Mouse (Mus musculus) ZHBTc4 (cell line): ENCODE data around the gene Nkiras2.

Experiments
- DNase-seq: peaks from one replicate; pipeline ENCODE4 v3.0.0-alpha.2; 2011; ENCODE audit warnings: low read depth, low spot score

Gene Nkiras2

DNA sequence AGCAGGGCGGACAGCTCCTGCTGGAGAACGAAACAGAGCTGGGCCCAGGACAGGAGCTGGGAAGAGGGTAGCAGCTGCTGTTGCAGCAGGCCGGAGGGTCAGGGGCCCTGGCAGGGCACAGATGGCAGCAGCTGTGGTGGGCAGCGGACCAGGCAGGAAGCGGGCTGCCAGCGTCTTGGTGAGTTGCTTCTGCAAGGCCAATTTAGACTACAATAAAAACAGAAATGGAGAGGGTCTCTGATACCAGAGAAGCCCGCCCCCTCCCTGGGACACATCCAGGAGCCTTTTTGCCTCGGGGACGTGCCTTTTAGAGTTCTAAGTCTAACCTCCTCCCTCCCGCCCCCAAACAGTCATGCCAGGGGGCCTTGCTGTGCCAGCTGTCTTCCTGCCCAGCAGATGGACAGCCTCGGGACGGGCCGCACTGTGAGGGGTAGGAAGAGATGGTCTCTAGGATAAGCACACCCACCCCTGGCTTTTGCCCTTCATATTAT lies 9.9 kb downstream of the Nkiras2 start:
- DNase-seq, result no peak

DNA sequence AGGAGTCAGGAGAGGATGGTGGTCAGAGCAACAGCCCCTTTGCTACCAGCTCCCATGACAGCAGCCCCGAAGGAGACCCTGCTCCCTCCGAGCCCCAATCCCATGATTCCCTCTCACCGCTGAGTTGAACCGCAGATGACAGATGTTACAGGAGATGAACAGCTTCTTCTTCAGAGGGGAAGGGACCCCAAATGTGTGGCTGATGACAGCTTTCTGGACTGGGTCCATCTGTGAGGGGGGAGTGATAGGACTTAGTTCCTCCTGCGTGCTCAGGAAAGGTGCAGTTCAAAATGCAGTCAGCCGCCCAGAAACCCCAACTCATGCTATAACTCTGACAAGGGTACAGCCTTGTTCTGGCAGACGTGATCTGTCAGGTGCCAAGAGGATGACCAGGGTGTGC lies 15.5 kb downstream of the Nkiras2 start:
- no peak for DNase-seq

- DNase-seq, result peak; percentile 92
Measured at GRCm38 (mm10) chr11:100640159-100640906, 21.3 kb downstream of the Nkiras2 start.

DNA sequence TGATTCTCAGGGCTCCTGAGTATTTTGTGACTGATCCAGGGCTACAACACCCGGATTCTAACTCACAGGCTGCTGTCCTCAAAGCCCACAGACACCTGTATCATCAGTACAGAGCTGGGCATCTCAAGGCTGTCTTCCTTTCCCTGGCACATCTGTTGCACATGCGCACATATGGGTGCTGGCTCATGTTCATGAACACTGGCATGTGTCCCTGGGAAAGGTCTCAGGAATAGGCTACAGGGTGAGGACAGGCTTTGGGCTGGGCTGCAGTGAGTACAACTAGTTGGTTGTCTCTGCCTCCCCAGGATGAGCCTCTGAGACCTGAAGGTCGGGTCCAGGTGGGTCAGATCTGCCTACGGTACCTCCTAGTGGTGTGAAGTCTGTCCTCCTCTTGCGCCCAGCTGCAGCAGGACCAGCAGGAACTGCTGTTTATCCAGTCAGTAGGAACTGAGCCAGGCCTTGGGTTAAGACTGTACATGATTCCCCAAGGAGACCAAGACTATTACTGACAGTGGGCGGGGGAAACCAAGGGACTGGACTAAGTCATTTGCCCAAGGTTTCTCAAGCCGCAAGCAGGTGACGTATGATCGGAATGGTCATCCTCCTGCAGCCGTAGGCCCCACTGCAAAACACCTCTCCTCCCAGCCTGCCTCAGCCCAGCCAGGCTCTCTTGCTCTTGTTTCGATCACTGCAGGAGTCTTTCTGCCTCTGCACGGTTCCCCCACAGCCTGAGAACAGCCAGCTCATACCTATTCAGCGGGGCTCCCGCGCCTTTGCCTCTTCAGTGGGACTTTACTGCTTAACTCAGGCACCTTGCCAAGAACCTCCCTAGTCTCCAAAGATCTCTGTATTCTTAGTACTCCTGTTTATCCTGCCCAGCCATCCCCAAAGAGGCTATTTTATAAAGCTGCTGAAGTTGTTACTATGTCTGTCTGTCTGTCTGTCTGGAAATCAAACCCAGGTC lies 24.9 kb downstream of the Nkiras2 start:
- no peak for DNase-seq

- peak; percentile 91 for DNase-seq
Measured at GRCm38 (mm10) chr11:100646265-100646664, 27.2 kb downstream of the Nkiras2 start.

GRCm38 (mm10) chr11:100648405-100648804 lies 29.4 kb downstream of the Nkiras2 start:
- no peak for DNase-seq

DNA sequence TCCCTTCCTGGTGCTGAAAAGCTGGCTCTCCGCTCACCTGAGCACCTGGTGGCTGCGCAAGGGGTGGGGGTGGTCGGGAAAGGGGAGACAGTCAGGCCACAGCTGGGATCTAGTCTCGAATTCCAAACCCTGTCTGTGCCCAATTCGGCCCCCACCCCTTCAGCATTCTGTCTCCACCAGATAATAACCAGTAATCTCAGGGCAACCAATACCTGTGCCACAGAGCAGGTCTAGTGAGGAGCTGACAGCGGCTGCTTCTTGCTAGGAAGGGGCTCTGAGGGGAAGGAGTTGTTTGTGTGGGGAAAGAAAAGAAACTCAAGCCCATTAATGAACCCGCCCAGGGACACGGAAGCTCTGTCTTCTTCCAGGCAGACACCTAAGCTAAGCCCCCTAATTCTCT lies 32.2 kb downstream of the Nkiras2 start:
- no peak for DNase-seq

DNA sequence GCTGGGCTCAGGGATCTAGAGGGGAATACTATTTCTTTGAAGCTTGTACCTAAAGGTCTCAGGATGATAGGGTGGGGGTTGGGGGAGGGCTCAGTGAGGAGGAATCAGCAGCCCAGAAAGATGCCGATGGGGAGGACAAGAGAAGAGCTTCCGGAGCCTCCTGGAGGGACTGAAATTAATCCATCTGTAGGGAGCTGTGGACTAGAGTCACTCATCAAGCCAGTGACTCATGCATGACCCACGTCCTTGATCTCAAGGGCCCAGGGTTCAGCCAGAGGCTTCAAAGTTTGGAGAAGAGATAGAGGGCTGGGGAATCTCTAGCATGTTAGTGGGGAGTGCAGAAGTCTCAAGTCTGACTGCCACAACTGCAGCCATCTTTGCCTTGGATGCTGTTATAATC lies 32.7 kb downstream of the Nkiras2 start:
- no peak for DNase-seq

DNA sequence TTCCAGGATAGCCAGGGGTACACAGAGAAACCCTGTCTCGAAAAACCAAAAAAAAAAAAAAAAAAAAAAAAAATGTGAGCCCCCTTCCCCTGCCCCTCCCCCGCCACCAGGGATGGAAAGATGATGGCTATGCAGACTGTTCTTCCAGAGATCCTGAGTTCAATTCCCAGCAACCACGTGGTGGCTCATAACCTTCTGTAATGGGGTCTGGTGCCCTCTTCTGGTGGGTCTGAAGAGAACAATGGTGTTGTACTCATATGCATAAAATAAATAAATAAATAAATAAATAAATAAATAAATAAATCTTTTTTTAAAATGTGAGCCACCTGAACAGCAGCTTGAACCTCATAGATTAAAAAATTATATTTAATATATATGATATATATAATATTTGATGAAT lies 36.5 kb downstream of the Nkiras2 start:
- DNase-seq, result peak; percentile 55

DNA sequence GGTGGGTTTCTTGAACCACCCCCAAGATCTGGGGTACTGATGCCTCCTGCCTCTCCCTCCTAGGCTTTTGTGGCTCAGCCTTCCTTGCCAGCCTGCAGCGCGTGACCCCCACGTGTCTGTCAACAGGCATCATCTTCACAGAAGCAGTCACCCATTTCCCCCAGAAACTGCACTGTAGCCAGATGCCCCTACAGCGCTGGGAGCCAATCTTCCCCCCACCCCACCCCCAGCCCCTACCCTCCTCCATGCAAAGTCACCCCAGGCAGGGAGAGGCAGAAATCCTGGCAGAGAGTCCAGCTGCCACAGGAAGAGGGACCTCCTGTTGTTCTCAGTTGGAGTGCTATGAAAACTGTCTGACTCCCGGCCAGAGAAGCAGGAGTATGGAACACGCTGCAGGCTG lies 37.4 kb downstream of the Nkiras2 start:
- peak; percentile 46 for DNase-seq

DNA sequence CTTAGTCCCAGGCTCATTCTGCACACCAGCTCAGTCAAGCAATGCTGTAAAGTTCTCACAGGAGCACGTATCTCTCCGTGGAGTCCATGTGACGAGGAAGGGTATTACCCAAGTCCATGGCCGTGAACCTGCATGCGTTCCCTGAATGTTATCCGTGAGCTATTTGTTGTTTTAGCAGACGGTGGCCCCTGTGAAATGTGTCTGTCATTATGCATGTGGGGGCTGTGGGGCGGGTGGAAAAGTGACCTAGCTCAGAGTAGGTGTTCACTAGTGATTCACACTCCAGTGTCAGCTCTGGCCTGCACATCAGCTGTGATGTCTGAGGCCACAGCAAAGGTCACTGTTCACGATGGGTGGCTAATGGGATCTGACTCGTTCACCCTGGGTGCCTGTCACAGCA lies 40.8 kb downstream of the Nkiras2 start:
- no peak for DNase-seq

GRCm38 (mm10) chr11:100671049-100671448 lies 52.0 kb downstream of the Nkiras2 start:
- no peak for DNase-seq

- no peak for DNase-seq
Measured at GRCm38 (mm10) chr11:100671956-100672355, 52.9 kb downstream of the Nkiras2 start.

- DNase-seq, result peak; percentile 83
Measured at GRCm38 (mm10) chr11:100673169-100673568, 54.1 kb downstream of the Nkiras2 start.
